Mouse (Mus musculus) heart, postnatal 0 days (tissue): Measurements from ENCODE around the gene Adgb. TPM values are rescaled to one million over a fixed set of nuclear protein-coding genes. Genes with fewer than 3 reads are reported as not detected.

Experiments used
- ATAC-seq: fragments of 200-750 bp; cut with Nextera tagmentation; 2 replicates; pipeline ENCODE4 v1.8.0; 2017; ENCODE audit warnings: low read depth, moderate number of reproducible peaks, moderate library complexity; ENCODE audit not compliant: insufficient read depth
- DNase-seq: peaks from one replicate; pipeline ENCODE4 v3.0.0-alpha.2; 2016; ENCODE audit warnings: low spot score
- H3K27ac ChIP-seq: fragments of 300-500 bp; sonication (generic); 2 replicates; pipeline ENCODE4 v1.5.1; 2014; ENCODE audit warnings: low read depth, mild to moderate bottlenecking
- H3K27me3 ChIP-seq: fragments of 300-500 bp; sonication (generic); 2 replicates; pipeline ENCODE4 v1.6.1; 2014; ENCODE audit warnings: low read length, mixed read lengths; ENCODE audit not compliant: control insufficient read depth, insufficient read depth
- H3K36me3 ChIP-seq: fragments of 300-500 bp; sonication (generic); replicated peaks from 2 replicates; pipeline ENCODE4 v1.6.1; 2014; ENCODE audit warnings: low read length, mixed read lengths; ENCODE audit not compliant: control insufficient read depth, insufficient read depth
- H3K4me1 ChIP-seq: fragments of 300-500 bp; sonication (generic); 2 replicates; pipeline ENCODE4 v1.6.1; 2014; ENCODE audit warnings: antibody characterized with exemption; ENCODE audit not compliant: control insufficient read depth, insufficient read depth
- H3K4me2 ChIP-seq: fragments of 300-500 bp; sonication (generic); 2 replicates; pipeline ENCODE4 v1.6.1; 2014; ENCODE audit warnings: low read depth, mild to moderate bottlenecking, low read length, moderate library complexity
- H3K4me3 ChIP-seq: fragments of 300-500 bp; sonication (generic); 2 replicates; pipeline ENCODE4 v1.5.1; 2014; ENCODE audit warnings: low read depth, low read length
- H3K9ac ChIP-seq: fragments of 300-500 bp; sonication (generic); replicated peaks from 2 replicates; pipeline ENCODE4 v1.6.1; 2014; ENCODE audit warnings: low read depth, low read length, mixed read lengths
- H3K9me3 ChIP-seq: fragments of 300-500 bp; sonication (generic); replicated peaks from 2 replicates; pipeline ENCODE4 v1.6.1; 2016; ENCODE audit warnings: low read length; ENCODE audit not compliant: control insufficient read depth
- CTCF ChIP-seq: IDR thresholded peaks from 2 replicates; pipeline ENCODE4 v1.5.1; 2016; ENCODE audit warnings: antibody characterized with exemption, control low read depth, low read depth
- EP300 ChIP-seq: IDR thresholded peaks from 2 replicates; pipeline ENCODE4 v1.6.1; 2016; ENCODE audit warnings: antibody characterized with exemption, low read depth
- WGBS: fragments of 180-500 bp; shearing (Covaris S2); extraction: QIAGEN DNeasy Blood & Tissue Kit; methylation state at CpG from one replicate; pipeline ENCODE4 v1.1.7; 2014; 5-methylcytosine and 5-hydroxymethylcytosine counted together
- polyA plus RNA-seq: library from polyadenylated mRNA; unstranded; fragments of >200 nt; fragmentation: Nextera tagmentation; extraction: Ambion mirVana; gene quantifications from 2 replicates; pipeline ENCODE4 v1.2.1, GENCODE M21; 2015
- total RNA-seq: library from RNA; depleted of rRNA; stranded (reverse); fragments of >200 nt; gene quantifications from 2 replicates; pipeline ENCODE4 v1.2.3, GENCODE M21; 2014; ENCODE audit warnings: low replicate concordance

Adgb gene
- total and polyA plus RNA-seq, 2 experiments from 2014 or later = 0.07 TPM; not detected in 1

DNA sequence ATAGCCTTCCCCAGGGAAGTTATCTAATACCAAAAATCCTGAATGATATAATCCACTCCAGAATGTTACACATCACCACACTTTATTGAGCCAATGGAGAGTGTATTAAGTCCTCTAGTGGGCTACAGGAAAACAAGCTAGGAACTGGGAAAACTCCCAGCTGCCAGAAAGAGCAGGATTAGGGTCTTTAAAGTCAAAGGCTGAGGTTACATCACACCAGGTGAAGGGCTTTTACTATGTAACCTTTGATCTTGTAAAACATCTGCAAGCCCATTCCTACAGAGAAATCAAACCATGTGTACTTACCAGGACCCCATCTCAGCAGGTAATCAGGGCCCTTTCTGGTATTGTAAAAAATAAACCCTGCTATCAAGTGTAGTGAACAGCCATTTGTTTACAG is 28.6 kb downstream of the Adgb start:
- Histone ChIP-seq H3K4me3 (no peak overlapping the region), H3K27ac (no peak overlapping the region), H3K36me3 (no peaks in the 10 kb centered on the region), H3K27me3 (no peaks in the 10 kb centered on the region), H3K9me3 (no peaks in the 10 kb centered on the region), H3K9ac (no peak overlapping the region), H3K4me2 (no peak overlapping the region), H3K4me1 (no peaks in the 10 kb centered on the region)
- TF ChIP-seq CTCF (no peak), EP300 (no peak)
- ATAC-seq (no peak), DNase-seq (no peak)

DNA sequence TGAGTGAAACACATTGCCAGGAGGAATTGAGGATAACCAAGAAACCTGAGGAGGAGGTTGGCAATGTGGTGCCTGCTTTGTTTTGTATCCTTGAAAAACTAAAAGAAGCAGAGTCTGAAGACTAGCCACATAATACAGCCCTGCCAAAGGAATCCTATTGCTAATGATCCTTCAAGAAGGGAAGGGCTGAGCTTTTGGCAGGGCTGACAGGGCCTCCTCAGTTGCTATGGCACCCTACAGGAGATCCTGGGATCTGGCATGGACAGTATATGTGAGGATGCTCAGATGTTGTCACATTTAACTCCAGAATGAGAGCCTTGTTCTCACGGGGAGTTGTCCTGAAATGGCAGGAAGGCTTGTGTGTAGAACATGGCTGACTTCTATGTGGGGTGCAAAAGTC is 37.1 kb downstream of the Adgb start:
- no peak for TF ChIP-seq EP300
- TF ChIP-seq CTCF = no peak
- Histone ChIP-seq H3K9me3 (no peaks in the 10 kb centered on the region), H3K9ac (no peak overlapping the region), H3K4me3 (no peak overlapping the region), H3K27ac (no peak overlapping the region), H3K4me1 (no peaks in the 10 kb centered on the region), H3K4me2 (no peak overlapping the region), H3K27me3 (no peaks in the 10 kb centered on the region), H3K36me3 (no peaks in the 10 kb centered on the region)
- ATAC-seq (no peak), DNase-seq (no peak)
- WGBS = 74% methylated on average over 1 of the region's 1 CpGs

DNA sequence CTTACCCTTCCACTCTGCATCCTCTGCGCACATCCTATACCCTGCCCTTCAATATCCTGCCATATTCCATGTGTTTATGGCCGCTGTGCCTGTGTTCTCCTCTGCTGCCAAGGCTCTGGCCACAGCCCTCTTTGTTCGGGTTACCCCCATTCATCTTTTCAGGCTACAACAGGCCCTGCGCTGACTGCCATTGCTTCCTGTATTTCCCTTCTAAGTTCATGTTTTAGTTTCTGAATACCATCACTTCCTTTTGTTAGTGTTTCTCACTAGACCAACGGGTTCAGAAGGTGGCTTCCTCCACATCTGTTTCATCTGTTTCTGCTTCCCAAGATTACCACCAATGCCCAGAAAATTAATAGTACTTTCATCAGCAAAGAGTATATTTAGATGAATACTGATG is 42.5 kb downstream of the Adgb start:
- no peak overlapping the region for H3K9ac ChIP-seq
- DNase-seq (no peak), ATAC-seq (no peak)
- H3K36me3 ChIP-seq = no peaks in the 10 kb centered on the region
- 58% methylated on average over 5 of the region's 5 CpGs for WGBS
- TF ChIP-seq EP300 (no peak), CTCF (no peak)
- no peaks in the 10 kb centered on the region for H3K9me3 ChIP-seq
- no peak overlapping the region for H3K4me3 ChIP-seq
- no peaks in the 10 kb centered on the region for H3K4me1 ChIP-seq
- no peak overlapping the region for H3K4me2 ChIP-seq
- H3K27me3 ChIP-seq = no peaks in the 10 kb centered on the region
- H3K27ac ChIP-seq = no peak overlapping the region

DNA sequence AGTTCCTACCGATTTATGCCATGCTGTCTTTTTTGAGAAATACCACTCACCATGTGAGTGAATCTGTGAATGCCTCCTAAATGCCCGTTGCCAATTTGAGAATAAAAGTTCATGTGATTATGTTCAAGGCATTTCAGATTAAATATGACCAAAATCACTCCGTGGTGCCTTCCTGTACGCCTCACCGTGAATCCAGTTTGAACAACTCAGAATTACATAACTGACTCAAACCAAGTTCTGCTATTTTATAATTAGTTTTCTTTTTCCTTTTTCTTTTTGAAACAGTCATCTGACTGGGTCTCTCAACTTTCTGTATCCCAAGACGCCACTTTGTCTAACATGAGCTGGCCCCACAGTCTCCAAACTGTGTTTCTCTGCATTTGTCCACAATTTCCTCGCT is 43.1 kb downstream of the Adgb start:
- no peak for TF ChIP-seq CTCF
- TF ChIP-seq EP300 = no peak

DNA sequence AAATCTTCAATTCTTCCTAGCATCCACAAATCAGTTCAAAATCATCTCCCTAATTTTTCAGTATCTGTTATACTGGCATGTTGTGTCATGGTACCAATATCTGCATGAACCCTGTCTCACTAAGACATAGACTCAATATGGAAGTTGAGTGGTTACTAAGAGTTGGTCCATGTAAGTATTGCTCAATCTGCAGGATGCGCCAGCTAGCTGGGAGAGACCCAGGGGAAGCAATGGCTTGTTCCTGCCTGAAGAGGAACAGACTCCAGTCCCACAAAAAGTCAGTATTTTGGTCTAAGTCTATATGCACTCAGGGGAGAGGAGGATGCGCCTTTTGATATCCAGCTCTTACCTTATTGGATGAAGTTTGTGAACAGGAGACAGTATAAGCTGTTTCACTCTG is 47.7 kb downstream of the Adgb start:
- H3K27ac ChIP-seq = no peak overlapping the region
- no peak overlapping the region for H3K4me3 ChIP-seq
- no peaks in the 10 kb centered on the region for H3K36me3 ChIP-seq
- H3K27me3 ChIP-seq = no peaks in the 10 kb centered on the region
- H3K9me3 ChIP-seq = no peaks in the 10 kb centered on the region
- no peak for ATAC-seq
- H3K4me1 ChIP-seq = no peaks in the 10 kb centered on the region
- H3K9ac ChIP-seq = no peak overlapping the region
- DNase-seq = no peak
- TF ChIP-seq EP300 (no peak), CTCF (no peak)
- H3K4me2 ChIP-seq = no peak overlapping the region
- 88% methylated on average over 2 of the region's 2 CpGs for WGBS

More for the DNA sequence above, 43.1 kb downstream of the Adgb start:
- WGBS = 82% methylated on average over 7 of the region's 7 CpGs
- Histone ChIP-seq H3K4me1 (no peaks in the 10 kb centered on the region), H3K4me3 (no peak overlapping the region), H3K27me3 (no peaks in the 10 kb centered on the region), H3K9ac (no peak overlapping the region), H3K9me3 (no peaks in the 10 kb centered on the region), H3K36me3 (no peaks in the 10 kb centered on the region), H3K27ac (no peak overlapping the region), H3K4me2 (no peak overlapping the region)
- DNase-seq (no peak), ATAC-seq (no peak)

DNA sequence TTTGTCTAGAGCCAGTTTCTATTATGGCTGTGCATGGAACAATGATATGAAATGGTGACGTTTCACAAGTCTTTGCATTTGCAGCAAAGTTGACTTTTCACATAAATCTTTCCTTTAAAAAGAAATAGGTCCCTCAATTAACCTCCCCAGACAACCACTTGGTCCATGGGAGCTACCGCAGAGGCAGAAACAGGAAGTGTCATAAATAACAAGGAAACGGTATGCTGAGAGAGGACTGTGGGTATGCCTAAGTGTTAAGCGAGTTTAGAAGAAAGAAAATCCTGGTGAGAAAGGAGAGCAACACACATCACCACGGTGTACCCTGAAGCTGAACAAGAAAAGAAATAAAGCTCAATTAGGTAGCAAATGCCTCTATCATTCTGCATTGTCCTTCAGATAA is 61.1 kb downstream of the Adgb start:
- no peak for ATAC-seq
- no peak overlapping the region for H3K9ac ChIP-seq
- H3K4me3 ChIP-seq = no peak overlapping the region
- no peaks in the 10 kb centered on the region for H3K36me3 ChIP-seq
- H3K4me1 ChIP-seq = no peaks in the 10 kb centered on the region
- no peaks in the 10 kb centered on the region for H3K9me3 ChIP-seq
- no peaks in the 10 kb centered on the region for H3K27me3 ChIP-seq
- no peak overlapping the region for H3K27ac ChIP-seq
- WGBS = 48% methylated on average over 5 of the region's 5 CpGs
- H3K4me2 ChIP-seq = no peak overlapping the region
- TF ChIP-seq EP300 = no peak
- no peak for TF ChIP-seq CTCF
- no peak for DNase-seq
